Mouse (Mus musculus) urinary bladder, postnatal 4 days (tissue): ENCODE measurements at regions not wholly inside any gene's neighbourhood (a gene's known extent, or its start where the extent isn't known, plus 50 kb on each side); places are given as distances from the start of the nearest gene placed in this dataset.

Experiments
- DNase-seq, 2 experiments: peaks; one replicate each; pipeline ENCODE4 v3.0.0; 2021 to 2022; ENCODE audit warnings: low spot score in 2 of 2

DNA sequence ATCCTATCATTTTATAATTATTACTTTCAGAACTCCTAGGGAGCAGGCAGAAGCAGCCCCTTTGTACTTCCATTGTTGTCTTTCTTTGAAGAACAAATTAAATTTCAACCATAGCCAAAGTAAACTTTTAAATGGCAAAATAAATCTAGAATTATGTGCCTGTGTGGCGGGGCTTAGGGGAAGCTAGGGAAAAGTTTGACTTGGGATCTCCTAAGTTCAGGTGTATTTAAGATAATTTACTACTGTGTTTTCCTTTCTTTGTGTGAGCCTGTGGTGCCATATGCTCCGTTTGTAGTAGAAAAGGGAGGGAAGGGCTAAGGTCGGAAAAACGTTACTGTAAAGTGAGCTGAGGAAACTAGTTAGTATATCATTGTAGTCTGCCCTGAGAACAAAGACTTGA lies 1062.5 kb upstream of the Zeb2 start:
- no peak for DNase-seq

- DNase-seq, result no peak
Observed at GRCm38 (mm10) chr2:46168488-46168887, 1051.3 kb upstream of the Zeb2 start.

DNA sequence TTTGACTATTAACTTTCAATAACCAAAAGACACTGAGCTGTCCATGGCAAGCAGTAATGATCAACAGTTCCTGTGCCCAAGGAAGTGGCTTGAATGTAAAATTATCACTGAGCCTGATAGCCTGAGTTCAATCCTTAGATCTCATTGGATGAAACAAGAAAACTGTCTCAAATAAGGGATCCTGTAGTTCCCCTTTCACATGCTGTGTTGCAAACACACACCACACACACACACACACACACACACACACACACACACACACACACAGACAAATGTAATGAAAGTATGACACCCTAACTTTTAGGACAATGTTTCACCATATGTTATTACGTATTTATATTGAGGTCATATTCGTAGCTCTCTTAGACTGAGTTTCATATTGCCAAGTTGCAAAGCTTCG lies 1032.7 kb upstream of the Zeb2 start:
- DNase-seq, result no peak

DNA sequence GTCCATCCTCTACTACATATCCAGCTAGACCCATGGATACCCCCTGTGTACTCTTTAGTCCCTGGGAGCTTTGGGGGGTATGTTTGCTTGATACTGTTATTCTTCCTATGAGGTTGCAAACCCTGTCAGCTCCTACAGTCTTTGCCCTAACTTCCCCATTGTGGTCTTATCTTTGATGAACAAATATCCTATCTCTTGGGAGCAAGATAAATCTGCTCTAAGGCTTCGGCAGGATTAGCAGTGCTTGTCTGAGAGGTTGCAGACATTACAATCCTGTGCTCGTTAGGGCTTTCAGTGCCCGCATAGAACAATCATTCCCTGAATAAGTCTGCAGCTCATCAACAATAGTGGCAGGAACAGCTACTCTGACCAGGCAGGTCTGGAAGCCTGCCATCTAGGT lies 1002.7 kb upstream of the Zeb2 start:
- no peak for DNase-seq

DNA sequence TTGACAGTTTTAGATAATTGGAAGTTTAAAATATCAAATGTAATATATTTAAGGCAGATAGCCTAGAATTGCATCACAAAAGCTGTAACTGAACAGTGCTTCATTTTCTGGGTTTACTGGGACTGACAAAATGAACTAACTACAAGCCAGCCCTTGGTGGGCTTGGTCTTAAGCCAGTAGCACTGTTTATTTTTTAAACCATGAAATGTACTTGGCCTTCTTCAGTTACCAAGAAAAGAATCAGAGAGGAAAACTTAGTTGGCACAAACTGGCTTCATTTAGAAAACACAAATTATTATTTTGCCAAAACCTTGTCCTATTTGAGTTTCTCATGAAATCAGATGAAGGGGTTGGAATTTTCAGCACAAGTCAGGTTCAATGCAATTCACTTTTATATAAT lies 989.8 kb upstream of the Zeb2 start:
- no peak for DNase-seq

GRCm38 (mm10) chr2:46065034-46065802 lies 948.0 kb upstream of the Zeb2 start:
- DNase-seq, result no peak

GRCm38 (mm10) chr2:46055729-46056128 lies 938.5 kb upstream of the Zeb2 start:
- no peak for DNase-seq

- DNase-seq, result no peak
Observed at GRCm38 (mm10) chr2:46054902-46055301, 937.7 kb upstream of the Zeb2 start.

GRCm38 (mm10) chr2:46021854-46022253 lies 904.7 kb upstream of the Zeb2 start:
- no peak for DNase-seq

DNA sequence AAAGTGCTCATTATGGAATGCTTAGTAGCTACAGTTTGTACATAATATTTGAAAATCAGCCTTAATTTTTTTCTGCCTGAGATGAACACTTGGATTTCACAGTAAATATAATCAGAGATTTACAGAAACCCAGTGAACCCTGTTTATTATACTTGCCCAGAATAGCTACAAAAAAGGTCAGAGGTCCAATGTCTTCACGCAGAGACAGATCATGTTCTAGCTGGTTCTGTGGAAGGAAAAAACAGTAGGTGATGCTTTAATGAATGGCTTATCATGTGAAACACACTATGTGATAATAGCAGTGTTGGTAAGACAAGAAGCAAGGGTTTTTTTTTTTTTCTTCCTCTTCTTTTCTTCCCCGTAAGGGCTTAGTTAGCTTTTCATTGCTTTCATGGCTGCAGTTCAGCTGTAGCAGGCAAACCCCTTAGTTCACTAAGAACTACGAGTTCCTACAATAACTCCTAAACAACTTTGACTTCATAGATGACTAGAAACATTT lies 896.6 kb upstream of the Zeb2 start:
- no peak for DNase-seq

GRCm38 (mm10) chr2:46012716-46013115 lies 895.5 kb upstream of the Zeb2 start:
- no peak for DNase-seq

DNA sequence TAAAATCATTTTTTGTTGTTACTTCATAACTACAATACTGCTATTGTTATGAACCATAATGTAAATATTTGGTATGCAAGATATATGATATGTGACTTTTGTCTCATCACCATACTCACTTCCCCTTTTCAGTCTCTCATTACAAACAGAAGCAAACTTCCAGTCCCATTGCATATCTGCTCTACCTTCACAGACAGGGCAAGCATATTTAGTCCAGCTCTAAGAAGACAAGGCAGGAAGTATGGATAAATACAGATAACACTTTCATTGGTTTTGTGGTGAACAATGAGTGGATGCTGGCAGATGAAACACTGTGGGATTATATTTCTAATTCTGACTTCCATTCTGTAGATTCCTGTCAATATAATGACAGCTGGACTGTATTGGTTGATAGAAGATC lies 858.0 kb upstream of the Zeb2 start:
- DNase-seq, result no peak

GRCm38 (mm10) chr2:45968635-45969034 lies 851.4 kb upstream of the Zeb2 start:
- DNase-seq, result no peak

DNA sequence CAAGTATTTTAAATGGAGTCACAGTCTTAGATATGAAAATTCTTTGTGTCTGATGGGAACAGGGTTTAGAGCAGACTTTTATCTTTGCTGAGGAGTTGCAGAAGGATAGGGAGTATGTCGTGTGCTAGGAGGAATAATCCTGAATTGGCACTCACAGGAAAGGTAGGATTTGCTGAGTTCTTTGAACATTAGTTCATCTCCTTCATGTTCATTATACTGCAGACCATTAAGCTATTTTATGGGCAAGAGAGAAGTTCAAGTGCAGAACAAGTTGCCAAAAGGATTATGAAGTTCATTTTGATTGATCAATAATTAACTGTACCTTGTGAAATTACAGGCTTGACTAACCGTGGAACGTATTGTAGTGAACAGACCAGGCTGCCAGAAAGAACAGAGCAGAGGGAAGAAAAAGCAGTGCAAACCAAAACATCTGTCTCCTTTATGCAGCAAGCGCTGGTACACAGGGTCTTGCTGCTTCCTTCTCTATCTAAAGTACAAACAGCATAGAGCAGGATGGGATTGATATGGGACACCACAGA lies 839.7 kb upstream of the Zeb2 start:
- no peak for DNase-seq

DNA sequence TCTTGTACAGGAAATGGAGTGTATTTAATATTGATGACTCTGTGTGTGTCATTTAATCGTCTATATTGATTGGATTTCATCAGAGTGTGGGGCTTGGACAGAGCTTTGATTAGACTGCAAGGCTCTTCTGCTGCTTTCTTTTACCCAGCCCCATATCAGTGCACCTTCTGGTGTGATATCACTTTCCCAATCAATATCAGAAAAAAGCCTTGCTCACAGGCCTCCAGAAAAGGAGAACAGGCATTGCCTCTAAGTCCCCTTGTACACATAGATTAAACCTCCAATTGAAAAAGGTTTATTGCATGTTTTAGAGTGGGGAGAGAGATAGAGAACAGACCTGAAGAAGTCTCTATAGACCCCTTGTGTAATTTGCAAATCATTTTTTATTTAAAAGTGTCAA lies 831.6 kb upstream of the Zeb2 start:
- no peak for DNase-seq

GRCm38 (mm10) chr2:45925791-45926480 lies 808.7 kb upstream of the Zeb2 start:
- no peak for DNase-seq

DNA sequence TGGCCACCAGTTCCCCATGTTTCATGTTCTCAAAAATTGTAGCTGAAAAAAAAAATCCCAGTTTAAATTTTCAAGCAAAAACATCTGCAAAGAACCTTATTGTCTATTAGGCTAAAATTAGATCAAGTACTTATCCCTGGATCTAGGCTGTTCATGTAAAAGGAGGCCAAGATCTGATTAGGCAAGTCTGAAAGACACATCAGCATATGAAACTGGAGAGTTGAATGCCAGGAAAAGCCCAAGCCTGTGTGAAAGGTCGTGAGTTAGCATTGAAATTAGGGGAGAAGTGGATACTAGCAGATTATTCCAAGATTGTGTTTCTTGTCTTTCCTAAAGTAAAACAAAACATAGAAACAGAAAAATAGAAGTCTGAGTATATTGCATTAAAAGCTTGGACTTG lies 791.7 kb upstream of the Zeb2 start:
- DNase-seq, result no peak

DNA sequence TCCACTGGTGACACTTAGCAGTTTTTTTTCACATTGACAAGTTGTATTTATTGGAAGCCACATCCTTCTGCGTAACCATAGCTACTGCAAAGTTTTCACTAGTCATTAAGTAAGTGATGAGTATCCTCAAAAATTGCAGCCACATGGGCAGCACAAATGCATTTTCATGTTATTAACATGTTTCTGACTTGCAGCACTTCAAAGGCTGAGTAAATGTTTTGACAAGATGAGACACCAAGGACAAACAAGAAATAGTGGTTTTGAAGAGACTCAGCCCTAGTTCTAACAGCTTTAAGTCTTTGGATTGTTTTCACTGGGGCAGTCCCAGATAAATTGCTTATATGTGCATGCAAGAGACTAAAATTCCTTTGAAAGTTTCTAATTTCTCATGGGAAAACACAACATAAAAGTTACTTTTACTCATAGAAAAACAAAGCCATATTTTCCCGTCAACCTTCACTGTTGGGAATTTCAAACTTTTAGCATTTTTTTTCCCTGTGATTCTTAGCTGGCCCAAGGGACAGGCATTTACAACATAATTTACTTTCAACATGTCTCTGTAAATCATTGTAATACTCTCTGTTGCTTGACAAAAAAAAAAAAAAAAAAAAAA lies 787.5 kb upstream of the Zeb2 start:
- no peak for DNase-seq

- DNase-seq, result no peak
Observed at GRCm38 (mm10) chr2:45904090-45904489, 786.9 kb upstream of the Zeb2 start.

DNA sequence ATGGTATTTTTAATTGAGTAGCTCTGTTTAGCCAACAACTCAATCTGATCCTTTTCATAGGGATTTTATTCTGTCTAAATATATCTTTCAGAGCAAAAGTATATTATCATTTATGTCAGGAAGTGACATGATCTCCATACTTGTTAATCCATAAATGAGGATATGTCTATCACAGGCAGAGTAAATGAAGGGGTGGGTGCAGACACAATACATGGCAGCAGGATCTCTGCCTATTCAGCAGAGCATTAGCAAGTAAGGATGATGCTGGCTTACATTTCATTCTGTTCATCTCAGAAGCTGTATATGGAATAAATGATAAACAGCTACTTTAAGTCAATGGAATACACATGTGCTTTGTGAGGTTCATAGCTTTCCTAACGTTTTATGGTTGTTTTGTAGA lies 786.2 kb upstream of the Zeb2 start:
- no peak for DNase-seq

- no peak for DNase-seq
Observed at GRCm38 (mm10) chr2:45901892-45902291, 784.7 kb upstream of the Zeb2 start.

DNA sequence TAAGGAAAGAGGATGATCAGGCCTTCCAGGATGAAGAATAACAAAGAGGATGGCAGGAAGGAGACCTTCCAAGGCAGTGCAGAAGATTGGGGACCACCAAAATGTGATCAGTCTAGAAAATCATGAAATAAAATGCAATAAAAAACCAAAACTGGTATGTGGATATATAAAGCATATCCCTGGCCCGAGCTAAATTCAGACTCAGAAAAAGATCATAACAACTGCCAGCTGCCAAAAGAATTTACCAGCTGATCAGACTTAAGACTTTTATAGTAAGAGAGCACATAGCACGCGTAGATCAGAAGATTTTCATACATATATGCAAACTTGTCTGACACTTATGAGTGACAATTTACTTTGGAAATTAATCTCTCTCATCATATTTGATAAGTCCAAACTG lies 767.5 kb upstream of the Zeb2 start:
- DNase-seq, result no peak

DNA sequence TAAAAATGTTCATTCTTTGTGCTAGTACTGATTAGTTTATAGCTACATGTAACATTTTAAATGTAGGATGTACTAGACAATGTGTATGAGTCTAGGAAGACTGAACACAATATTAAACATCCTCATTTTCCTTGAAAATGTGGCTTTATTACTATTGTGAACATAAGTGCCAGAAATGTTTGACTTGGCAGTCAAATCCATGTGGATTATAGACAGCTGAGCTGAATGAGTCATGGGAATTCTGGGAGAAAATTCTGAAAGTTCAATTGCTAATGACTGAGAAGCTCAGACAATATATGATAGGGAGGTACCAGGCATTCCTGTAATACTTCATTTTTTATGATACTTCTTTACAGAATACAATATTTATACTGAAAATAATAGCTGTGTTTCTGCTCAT lies 761.5 kb upstream of the Zeb2 start:
- no peak for DNase-seq
